Comparison of ENCODE assay signal across 18 mouse cellular contexts in genomic region chr3:147967866-147968265, GRCm38 (mm10).
DNase-seq lines count a peak whose midpoint lies in the region; ATAC-seq and TF ChIP-seq lines count a peak whose summit lies in the region.
"Had no signal": no experiment of that assay in that cellular context is flagged by ENCODE, and none has a peak within 500 bp of the region (broad histone marks: within the 10 kb centered on the region; RNA-seq: fewer than 3 reads in every experiment).

No protein-coding gene starts in this region.

- peak; percentile 86 for DNase-seq in CH12.LX (ENCODE audit: extremely low read depth)
- DNase-seq in embryonic facial prominence, embryonic 10.5 days (ENCODE audit: low spot score), result no peak
- DNase-seq in limb, embryonic 10.5 days (ENCODE audit: low spot score), result no peak
- DNase-seq in neural tube, embryonic 11.5 days (ENCODE audit: low spot score), result peak; percentile 35
- DNase-seq in cerebellum, postnatal 25 days, result no peak
- DNase-seq in frontal cortex, postnatal 36 days (ENCODE audit: low spot score in 2 of 2), result no peak
- no peak for DNase-seq in kidney, adult 11 months
- DNase-seq: cerebellum, adult 11-12 months; gastrocnemius, adult 2 months; heart, postnatal 36 days; kidney, adult 18-20 months; kidney, postnatal 25 days; layer of hippocampus, postnatal 36 days; lung, postnatal 36 days had no signal

- dilution Hi-C loops in CH12.LX (cut with MboI; ENCODE audit: extremely low pct_ligation_motif_present, extremely low pct_unique_long_range_greater_than_20kb, low sequenced_read_pairs), result no loop called here

- 25% methylated on average over 9 of the region's 9 CpGs for WGBS in embryonic facial prominence, embryonic 10.5 days
- 71% methylated on average over 9 of the region's 9 CpGs for WGBS in limb, embryonic 10.5 days
- 36% methylated on average over 9 of the region's 9 CpGs for WGBS in neural tube, embryonic 11.5 days

- no peak for TF ChIP-seq RAD21 in CH12.LX (IDR thresholded peaks at IDR 0.05; ENCODE audit: low read depth, low read length)

- no peaks in the 10 kb centered on the region for H3K9me3 ChIP-seq in CH12.LX (replicated peaks; ENCODE audit: low read length)
- no peaks in the 10 kb centered on the region for H3K9me3 ChIP-seq in embryonic facial prominence, embryonic 10.5 days
- H3K9me3 ChIP-seq in limb, embryonic 10.5 days (replicated peaks), result no peaks in the 10 kb centered on the region
- no peaks in the 10 kb centered on the region for H3K9me3 ChIP-seq in neural tube, embryonic 11.5 days (ENCODE audit: control insufficient read depth, low read length)
- H3K9me3 ChIP-seq: forebrain, embryonic 13.5 days; heart, embryonic 10.5 days; limb, embryonic 12.5 days; liver, embryonic 15.5 days had no signal

- peak overlapping the region; percentile 44 for H3K4me2 ChIP-seq in CH12.LX (ENCODE audit: insufficient read depth, low read depth, poor library complexity, severe bottlenecking)
- no peak overlapping the region for H3K4me2 ChIP-seq in neural tube, embryonic 11.5 days (ENCODE audit: low read depth)
- H3K4me2 ChIP-seq: forebrain, embryonic 13.5 days; limb, embryonic 12.5 days; liver, embryonic 15.5 days had no signal

- H3K27ac ChIP-seq in CH12.LX (ENCODE audit: insufficient read depth, low read depth), result no peak overlapping the region
- 0 out of 2 replicates have a peak overlapping the region, but pooled peaks have one; percentile 40 for H3K27ac ChIP-seq in embryonic facial prominence, embryonic 10.5 days (replicated peaks)
- 0 out of 2 replicates have a peak overlapping the region, but pooled peaks have one; percentile 26 for H3K27ac ChIP-seq in limb, embryonic 10.5 days
- no peak overlapping the region for H3K27ac ChIP-seq in neural tube, embryonic 11.5 days (ENCODE audit: low read depth, low read length)
- H3K27ac ChIP-seq: forebrain, embryonic 13.5 days; gastrocnemius, adult 2 months; heart, embryonic 10.5 days; limb, embryonic 12.5 days; liver, embryonic 15.5 days had no signal

- TF ChIP-seq POLR2A in CH12.LX (IDR thresholded peaks at IDR 0.05; ENCODE audit: low read depth, low read length), result no peak

- TF ChIP-seq CTCF in CH12.LX (conservative IDR thresholded peaks at IDR 0.05 in 1 of 2, IDR thresholded peaks at IDR 0.05 in 1 of 2; ENCODE audit: low read depth in 2 of 2, low read length in 2 of 2), result no peak

- TF ChIP-seq EP300 in CH12.LX (IDR thresholded peaks at IDR 0.05; ENCODE audit: low read length), result no peak

- peak; percentile 40; the same call in 1 of the 2 replicates for ATAC-seq in neural tube, embryonic 11.5 days (ENCODE audit: insufficient read depth, low FRiP score, low TSS enrichment)

- no peaks in the 10 kb centered on the region for H3K36me3 ChIP-seq in CH12.LX (replicated peaks in 1 of 2; ENCODE audit: control insufficient read depth in 1 of 2, insufficient read depth in 1 of 2, low read length in 1 of 2)
- H3K36me3 ChIP-seq in embryonic facial prominence, embryonic 10.5 days (replicated peaks), result no peaks in the 10 kb centered on the region
- no peaks in the 10 kb centered on the region for H3K36me3 ChIP-seq in limb, embryonic 10.5 days
- no peaks in the 10 kb centered on the region for H3K36me3 ChIP-seq in neural tube, embryonic 11.5 days (ENCODE audit: control insufficient read depth, insufficient read depth, low read length)
- H3K36me3 ChIP-seq: heart, embryonic 10.5 days; limb, embryonic 12.5 days; liver, embryonic 15.5 days had no signal

- H3K27me3 ChIP-seq in CH12.LX (replicated peaks), result no peaks in the 10 kb centered on the region
- no peaks in the 10 kb centered on the region; the same call in 1 of the 2 replicates for H3K27me3 ChIP-seq in embryonic facial prominence, embryonic 10.5 days (replicated peaks; ENCODE audit: low read depth, poor library complexity, severe bottlenecking)
- no peaks in the 10 kb centered on the region for H3K27me3 ChIP-seq in limb, embryonic 10.5 days (ENCODE audit: low read depth, poor library complexity, severe bottlenecking)
- no peaks in the 10 kb centered on the region for H3K27me3 ChIP-seq in neural tube, embryonic 11.5 days (ENCODE audit: control insufficient read depth, insufficient read depth, low read length)
- H3K27me3 ChIP-seq: forebrain, embryonic 13.5 days; liver, embryonic 15.5 days had no signal

- peaks cover 6 to 19% of the 10 kb centered on the region in 2 experiments for H3K4me1 ChIP-seq in CH12.LX (ENCODE audit: control insufficient read depth in 1 of 2, insufficient read depth in 2 of 2)
- H3K4me1 ChIP-seq in embryonic facial prominence, embryonic 10.5 days, result peaks cover 30% of the 10 kb centered on the region
- H3K4me1 ChIP-seq in limb, embryonic 10.5 days, result peaks cover 36% of the 10 kb centered on the region
- peaks cover 4% of the 10 kb centered on the region for H3K4me1 ChIP-seq in neural tube, embryonic 11.5 days (ENCODE audit: control insufficient read depth, insufficient read depth, low read length)
- H3K4me1 ChIP-seq: liver, embryonic 15.5 days had no signal

- H3K4me3 ChIP-seq in CH12.LX (replicated peaks in 1 of 3; ENCODE audit: low read depth in 2 of 3, low read length in 2 of 3, poor library complexity in 1 of 3), result peak overlapping the region in 1 of 3 experiments; percentile 20
- H3K4me3 ChIP-seq in embryonic facial prominence, embryonic 10.5 days, result no peak overlapping the region
- no peak overlapping the region for H3K4me3 ChIP-seq in limb, embryonic 10.5 days
- no peak overlapping the region for H3K4me3 ChIP-seq in neural tube, embryonic 11.5 days (ENCODE audit: low read depth, low read length)
- H3K4me3 ChIP-seq: forebrain, embryonic 13.5 days; gastrocnemius, adult 2 months; heart, embryonic 10.5 days; limb, embryonic 12.5 days; liver, embryonic 15.5 days had no signal

- in situ Hi-C loops in CH12.LX (cut with MboI; ENCODE audit: low pct_ligation_motif_present, low pct_unique_long_range_greater_than_20kb, low sequenced_read_pairs), result no loop called here

- H3K9ac ChIP-seq in CH12.LX (ENCODE audit: insufficient read depth, low read depth), result no peak overlapping the region
- H3K9ac ChIP-seq in neural tube, embryonic 11.5 days (ENCODE audit: low read length), result no peak overlapping the region
- H3K9ac ChIP-seq: forebrain, embryonic 13.5 days; limb, embryonic 12.5 days; liver, embryonic 15.5 days had no signal

- H3K79me2 ChIP-seq in CH12.LX (replicated peaks; ENCODE audit: control insufficient read depth, extremely low read depth, insufficient read depth, poor library complexity, severe bottlenecking), result no peaks in the 10 kb centered on the region

TF ChIP-seq in CH12.LX, 34 proteins besides CTCF, POLR2A, EP300 and RAD21:
- TF ChIP-seq ETS1 (conservative IDR thresholded peaks at IDR 0.05; ENCODE audit: low read depth, low read length), result peak; percentile 50; the same call in 1 of the 2 replicates
- 0 out of 2 replicates have a peak, but pooled peaks have one; percentile 42 for TF ChIP-seq KAT2A (IDR thresholded peaks at IDR 0.05; ENCODE audit: insufficient replicate concordance, low read length)
- no peak for TF ChIP-seq HCFC1 (IDR thresholded peaks at IDR 0.05; ENCODE audit: low read depth, low read length)
- peak; percentile 24; the same call in 1 of the 2 replicates for TF ChIP-seq BHLHE40 (IDR thresholded peaks at IDR 0.05; ENCODE audit: low read depth, low read length)
- no peak for TF ChIP-seq MYC (IDR thresholded peaks at IDR 0.05; ENCODE audit: low read depth, low read length)
- TF ChIP-seq TCF12 (IDR thresholded peaks at IDR 0.05; ENCODE audit: low read depth, low read length), result 0 out of 2 replicates have a peak, but pooled peaks have one; percentile 20

Comparison
In these comparisons a context has a peak if more than half of its experiments do, and no peak if none do; other contexts are left out.
1. DNase-seq: peak in CH12.LX (single experiment) and neural tube, embryonic 11.5 days (single experiment); none in embryonic facial prominence, embryonic 10.5 days (single experiment), limb, embryonic 10.5 days (single experiment), cerebellum, postnatal 25 days (0 of 2), frontal cortex, postnatal 36 days (0 of 2) and kidney, adult 11 months (single experiment).
2. H3K27ac ChIP-seq: peak in embryonic facial prominence, embryonic 10.5 days (single experiment) and limb, embryonic 10.5 days (single experiment); none in CH12.LX (single experiment) and neural tube, embryonic 11.5 days (single experiment).